Mouse (Mus musculus): ENCODE measurements around the gene Srsf7. TPM values are rescaled to one million over a fixed set of nuclear protein-coding genes. Genes with fewer than 3 reads are reported as not detected.
"Not testable (repeated sequence)": the region's sequence is repeated elsewhere in the genome, so short reads cannot be mapped to it uniquely, and the experiment has no call there.

Srsf7 gene
- total RNA-seq, 4 experiments from 2014 or later = 110 to 136 (median 121) TPM

DNA sequence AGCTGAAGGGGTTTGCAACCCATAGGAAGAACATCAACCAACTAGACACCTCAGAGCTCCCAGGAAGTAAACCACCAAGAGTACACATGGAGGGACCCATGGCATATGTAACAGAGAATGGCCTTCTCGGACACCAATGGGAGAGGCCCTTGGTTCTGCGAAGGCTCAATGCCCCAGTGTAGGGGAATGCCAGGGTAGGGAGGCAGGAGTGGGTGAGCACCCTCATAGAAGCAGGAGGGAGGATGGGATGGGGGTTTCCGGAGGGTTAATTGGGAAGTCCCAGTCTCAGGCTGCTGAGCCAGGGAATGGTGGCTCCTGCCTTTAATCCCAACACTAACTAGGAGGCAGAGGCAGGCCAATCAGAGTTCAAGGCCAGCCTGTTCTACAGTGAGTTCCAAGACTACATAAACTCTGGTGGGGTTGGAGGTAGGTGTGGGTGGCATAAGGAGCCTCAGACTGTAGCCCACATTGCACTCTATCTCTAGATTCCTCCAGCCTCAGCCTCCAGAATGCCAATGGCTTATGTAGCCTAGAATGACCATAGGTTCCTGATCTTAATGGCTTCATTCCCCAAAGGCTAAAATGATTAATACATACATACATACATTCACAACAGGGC lies 7.8 kb downstream of the Srsf7 start:
- DNase-seq (ENCODE audit: low spot score in 2 of 2) = no peak

DNA sequence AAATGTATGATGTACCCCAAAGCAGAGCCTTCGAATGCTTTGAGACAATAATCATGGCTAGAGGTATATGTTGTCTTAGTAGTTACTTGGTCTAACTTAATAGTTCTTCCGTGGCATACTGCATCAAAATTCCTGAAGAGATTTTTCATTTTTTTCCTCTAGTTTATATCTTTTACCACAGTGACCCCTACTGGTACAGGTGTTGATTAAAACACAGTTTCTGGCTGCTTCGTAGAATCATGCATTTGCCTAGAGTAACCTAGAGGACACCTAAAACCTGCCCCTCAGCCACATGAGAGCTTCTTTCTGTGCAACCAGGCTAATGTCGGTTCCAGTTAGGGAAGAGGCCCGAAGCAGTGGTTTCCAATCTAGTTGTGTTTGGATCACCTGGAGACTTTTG lies 14.0 kb downstream of the Srsf7 start:
- DNase-seq (ENCODE audit: low spot score in 2 of 2) = no peak

DNA sequence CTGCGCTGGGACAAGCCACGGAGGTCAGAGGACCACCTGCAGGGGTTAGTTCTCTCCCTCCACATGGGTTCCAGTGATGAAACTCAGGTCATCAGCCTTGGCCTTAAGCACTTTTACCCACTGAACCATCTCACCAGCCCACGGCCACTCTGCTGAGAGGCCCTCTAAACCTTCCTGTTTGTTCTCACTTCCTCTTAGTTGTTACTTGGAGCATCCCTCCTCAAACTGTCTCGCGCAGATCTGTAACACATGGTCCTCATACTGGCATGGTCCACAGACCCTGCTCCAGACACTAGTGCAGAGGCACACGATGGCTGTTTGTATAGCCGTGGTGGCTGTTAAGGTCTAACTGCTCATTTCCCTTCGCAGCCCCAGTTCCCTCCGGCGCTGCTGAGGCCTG lies 23.5 kb downstream of the Srsf7 start:
- DNase-seq (ENCODE audit: low spot score in 2 of 2) = no peak

DNA sequence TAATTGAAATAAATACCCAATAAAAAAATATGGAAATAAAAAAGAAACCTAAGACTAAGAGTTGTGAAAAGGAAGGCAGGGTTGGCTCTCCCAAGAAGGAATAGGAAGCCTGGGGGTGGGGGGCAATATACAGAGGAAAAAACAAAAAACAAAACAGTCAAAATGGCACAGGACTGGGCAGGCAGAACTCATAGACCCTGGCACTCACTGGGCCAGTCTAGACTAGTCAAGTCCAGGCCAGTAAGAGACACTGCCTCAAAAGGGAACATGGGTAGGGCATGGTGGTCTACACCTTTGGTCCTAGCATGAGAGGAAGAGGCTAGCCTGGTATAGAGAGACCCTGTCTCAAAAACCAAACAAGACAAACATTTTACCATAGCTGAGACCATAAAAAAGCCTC lies 26.6 kb downstream of the Srsf7 start:
- DNase-seq (ENCODE audit: low spot score in 2 of 2) = no peak

DNA sequence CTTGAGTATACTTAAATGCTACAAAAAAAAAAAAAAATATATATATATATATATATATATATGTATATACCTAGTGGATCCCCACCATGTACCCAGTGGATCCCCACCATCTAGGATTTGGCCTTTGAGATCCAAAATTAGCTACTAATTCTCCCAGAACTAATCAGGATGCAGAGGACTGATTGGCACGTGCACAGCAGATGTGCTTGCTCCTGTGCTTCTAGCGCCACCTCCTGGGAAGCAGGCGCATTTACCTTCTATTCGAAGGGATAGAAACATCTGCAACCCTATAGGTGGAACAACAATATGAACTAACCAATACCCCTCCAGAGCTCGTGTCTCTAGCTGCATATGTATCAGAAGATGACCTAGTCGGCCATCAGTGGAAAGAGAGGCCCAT lies 27.1 kb downstream of the Srsf7 start:
- peak; percentile 63 to 67 for DNase-seq (ENCODE audit: low spot score in 2 of 2)

DNA sequence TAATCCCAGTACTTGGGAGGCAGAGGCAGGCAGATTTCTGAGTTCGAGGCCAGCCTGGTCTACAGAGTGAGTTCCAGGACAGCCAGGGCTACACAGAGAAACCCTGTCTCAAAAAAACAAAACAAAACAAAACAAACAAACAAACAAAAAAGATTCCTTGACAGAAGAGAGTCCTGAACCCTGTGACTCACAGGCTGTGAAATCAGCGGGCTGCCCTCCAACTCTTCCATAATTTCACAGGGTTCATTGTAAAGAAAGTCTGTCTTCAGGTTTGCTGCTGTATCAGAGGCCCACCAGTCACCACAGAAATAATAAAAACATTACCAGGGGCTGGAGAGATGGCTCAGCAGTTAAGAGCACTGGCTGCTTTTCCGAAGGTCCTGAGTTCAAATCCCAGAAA lies 28.3 kb downstream of the Srsf7 start:
- not testable (repeated sequence) for DNase-seq (ENCODE audit: low spot score in 2 of 2)

DNA sequence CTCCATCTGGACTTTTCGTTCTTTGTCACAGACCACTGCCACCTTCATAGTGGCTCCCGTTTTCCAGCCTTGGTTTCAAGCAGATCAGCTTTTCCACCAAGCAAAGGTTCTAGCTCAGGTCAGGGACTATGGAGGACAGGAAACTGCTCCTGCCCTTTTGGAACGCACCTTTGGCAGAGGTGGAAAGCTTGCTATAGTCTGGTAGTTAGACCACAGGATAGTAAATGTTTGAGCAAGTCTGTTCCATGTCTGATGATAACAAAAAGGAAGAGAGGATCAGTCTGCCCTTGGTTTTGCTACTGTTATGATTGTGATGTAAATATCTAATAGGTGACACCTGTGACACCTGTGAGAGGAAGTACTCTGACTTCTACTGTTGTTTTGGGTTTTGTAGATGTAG lies 31.1 kb downstream of the Srsf7 start:
- no peak for DNase-seq (ENCODE audit: low spot score in 2 of 2)

DNA sequence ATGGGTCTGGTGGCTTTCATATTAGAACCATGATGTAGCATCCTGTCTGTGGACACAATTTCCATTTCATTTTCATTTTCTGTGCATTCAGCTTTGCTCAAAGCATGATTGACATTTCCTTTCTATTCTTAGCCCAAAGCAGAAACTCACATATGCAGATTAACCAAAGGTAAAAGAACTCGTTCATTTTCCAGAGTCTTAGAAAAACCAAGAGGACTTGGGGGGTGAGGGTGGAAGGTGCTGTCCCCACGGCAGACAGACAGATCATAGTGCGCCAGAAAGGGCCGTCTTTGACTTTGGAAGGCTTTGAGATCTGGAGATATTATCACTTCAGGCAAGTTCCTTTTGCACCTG lies 31.7 kb downstream of the Srsf7 start:
- DNase-seq (ENCODE audit: low spot score in 2 of 2) = no peak

DNA sequence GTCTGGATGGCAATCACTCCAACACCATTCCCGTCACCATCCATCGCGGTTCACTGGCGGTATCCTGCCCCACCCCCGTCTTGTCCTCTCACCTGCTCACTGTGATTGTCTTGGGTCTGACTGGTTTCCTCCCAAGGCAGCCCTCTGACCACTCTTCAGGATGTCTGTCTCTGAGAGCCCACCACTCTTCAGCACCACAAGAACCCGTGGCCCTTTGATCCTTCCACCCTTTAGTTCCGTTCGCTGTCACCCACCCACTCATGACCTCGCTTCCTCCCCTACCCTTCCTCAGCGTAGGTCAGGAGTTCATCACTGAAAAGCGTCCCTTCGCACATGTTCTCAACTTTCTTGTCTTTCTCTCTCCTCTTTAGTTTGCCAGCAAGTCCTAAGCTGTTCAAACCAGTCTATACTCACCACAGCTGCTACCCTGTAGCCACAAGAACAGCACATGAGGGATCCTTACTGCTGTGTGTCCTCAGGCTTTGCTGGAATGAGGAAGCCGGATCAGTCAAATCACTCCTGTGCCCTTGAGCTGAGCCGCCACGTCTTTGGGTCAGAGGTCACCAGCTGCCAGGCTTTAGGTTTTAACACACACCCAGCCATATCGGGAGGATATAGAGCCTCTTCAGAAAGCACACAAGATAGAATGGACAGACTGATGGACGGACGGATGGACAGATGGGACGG lies 32.3 kb downstream of the Srsf7 start:
- no peak for DNase-seq (ENCODE audit: low spot score in 2 of 2)

DNA sequence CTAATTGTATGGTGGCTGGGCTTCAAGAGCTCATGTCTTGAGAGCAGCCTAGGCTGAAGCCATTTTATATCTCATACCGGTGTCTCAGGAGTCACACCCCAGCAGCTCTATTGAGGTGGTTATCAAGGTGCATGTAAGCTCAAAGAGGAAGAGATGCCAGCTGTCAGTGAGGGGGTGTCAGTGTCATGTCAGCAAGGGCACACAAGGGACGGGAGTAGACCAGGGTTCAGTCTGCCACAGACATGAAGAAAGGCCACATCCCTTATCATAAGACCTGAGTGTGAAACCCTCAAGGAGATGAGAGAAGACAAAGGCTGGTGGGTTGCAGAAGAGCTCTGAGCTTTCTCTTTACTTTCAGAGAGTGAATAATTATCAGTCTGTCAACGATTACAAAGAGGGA lies 33.0 kb downstream of the Srsf7 start:
- no peak for DNase-seq (ENCODE audit: low spot score in 2 of 2)

DNA sequence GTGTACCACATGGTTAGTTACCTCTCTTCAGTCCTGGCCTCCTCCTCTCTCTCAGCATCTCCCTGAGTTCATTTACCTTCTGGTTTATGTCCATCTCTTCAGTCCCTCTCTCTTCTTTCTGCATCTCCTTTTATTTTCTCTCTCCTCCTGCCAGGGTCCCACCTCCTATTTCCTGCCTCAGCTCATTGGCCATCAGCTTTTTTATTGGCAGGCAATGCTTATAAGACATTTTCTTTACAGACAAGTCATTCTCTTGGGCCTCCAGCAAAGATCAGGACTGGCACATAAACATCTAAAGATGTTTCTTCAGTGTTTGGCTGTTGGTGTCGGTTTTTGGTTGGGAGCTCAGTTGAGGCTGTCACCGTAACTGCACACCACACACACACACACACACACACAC lies 33.4 kb downstream of the Srsf7 start:
- no peak for DNase-seq (ENCODE audit: low spot score in 2 of 2)

DNA sequence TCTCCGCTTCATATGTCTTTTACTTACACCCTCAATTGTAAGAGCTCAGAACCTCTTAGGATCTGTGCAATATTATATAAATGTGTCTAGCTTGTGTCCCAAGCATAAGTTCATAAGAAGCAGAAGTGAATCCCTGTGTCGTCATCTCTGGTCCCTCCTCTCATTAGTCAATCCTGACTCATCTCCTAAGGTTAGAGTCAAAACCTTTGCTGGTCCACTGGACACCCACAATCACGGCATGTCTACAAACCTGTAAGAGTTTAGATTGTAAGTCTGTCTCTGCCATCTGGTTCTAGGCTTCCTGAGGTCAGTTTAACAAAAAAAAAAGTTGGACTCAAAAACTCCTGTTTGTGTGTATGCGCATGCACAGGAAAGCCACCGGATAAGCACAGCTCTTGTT lies 34.3 kb downstream of the Srsf7 start:
- DNase-seq (ENCODE audit: low spot score in 2 of 2) = no peak

DNA sequence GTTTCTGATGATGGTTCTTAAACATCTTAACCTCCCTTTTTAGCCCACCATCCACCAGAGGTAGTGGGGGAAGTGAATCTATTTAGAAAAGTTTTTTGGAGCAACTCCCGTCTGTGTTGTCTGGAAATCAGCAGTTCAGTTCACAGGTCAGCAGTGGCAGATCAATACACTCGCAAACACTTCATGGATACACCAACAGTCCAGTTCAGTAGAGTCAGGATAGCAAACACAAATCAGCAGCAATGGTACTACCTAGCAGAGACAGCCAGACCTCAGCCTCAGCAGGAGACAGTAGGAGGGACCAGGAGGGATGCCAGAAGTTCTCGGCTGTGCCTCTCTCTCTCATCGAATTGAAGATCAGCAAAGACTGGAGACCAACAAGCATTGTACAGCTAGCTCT lies 35.2 kb downstream of the Srsf7 start:
- DNase-seq (ENCODE audit: low spot score in 2 of 2) = no peak

DNA sequence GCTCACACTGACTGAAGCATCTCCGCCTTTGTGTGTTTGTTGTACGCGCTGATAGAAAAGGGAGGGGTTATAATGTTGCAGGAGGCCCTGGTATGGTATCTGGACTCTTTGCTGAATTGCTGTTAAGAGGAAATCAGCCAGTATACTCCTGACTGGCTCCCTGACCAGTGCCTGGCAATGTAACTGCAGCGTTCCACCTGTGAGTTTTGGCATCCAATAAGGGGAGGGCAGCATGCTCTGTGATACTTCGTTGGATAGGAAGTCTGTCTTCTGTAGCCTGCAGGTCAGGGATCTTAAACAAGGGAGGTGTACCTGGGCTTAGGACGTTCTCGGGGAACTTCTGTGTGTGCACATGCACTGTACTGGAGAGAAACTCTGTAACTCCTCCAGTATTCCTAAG lies 36.2 kb downstream of the Srsf7 start:
- no peak for DNase-seq (ENCODE audit: low spot score in 2 of 2)

DNA sequence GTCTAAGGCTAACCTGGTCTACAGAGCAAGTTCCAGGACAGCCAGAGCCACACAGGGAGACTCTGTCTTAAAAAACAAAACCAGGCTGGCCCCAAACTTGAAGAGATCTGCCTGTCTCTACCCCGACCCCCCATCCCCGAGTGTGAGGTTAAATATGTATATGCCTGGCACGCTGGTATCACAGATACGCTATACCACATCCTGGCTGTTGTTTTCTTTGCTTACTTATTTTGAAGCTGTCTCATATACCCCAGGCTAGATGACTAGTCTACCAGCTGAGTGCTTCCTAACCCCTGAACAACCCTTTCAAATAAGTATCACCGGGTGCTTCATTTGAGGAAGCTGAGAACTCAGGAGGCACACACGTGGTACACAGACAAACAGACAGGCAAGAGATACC lies 37.3 kb downstream of the Srsf7 start:
- DNase-seq (ENCODE audit: low spot score in 2 of 2) = no peak

DNA sequence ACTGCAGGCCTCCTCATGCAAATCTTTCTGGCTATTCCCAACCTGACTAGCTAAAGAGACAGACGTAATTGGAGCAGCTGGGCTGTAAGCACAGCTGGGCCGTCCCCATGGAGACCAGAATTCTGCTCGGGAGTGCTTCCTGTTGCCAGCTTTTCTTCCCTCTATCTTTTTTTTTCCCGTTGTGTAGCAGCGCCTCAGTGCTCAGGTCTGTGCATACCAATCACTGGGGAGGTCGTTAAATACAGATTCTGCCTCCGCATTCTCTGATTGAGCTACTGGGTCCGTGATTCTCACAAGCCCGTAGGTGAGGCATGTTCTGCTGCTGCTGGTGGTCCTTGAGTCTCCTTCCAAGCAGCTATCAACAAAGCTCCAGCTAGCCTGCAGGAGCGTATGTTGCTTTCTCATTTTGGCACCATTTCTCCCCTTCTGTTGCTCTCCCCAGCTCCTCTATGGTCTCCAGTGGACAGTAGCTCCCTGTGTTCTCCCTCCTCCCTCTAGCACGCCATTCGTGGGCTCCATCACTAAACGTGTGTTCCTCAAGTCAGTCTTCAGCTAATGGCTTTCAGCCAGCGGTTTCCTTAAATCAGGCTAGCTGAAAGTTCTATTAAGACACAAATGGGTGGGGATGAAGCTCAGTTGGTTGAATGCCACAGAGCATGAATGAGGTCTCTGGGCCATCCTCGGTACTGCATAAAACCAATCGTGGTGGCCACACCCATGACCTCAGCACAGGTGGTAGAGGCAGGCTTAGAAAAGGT lies 38.5 kb downstream of the Srsf7 start:
- DNase-seq (ENCODE audit: low spot score in 2 of 2) = peak; percentile 71 to 73

DNA sequence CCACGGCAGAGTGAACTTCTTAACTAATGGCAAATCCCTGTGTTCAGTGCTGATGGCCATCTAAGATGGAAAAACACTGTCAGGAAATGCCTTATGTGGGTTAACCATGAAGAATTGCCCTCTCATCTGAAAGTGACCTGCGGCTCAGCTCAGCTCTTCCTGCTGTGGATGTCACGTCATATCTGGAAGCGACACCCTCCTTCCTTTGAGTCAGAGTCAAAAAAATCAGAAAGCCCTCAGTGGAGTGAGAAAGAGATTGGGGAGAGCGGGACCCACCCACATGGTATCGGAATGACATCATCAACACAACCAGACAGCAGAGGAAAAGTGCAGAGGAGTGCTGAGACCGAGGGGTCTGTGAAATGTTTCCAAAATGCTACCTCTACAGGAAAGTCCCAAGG lies 39.3 kb downstream of the Srsf7 start:
- peak; percentile 32 to 35 for DNase-seq (ENCODE audit: low spot score in 2 of 2)

DNA sequence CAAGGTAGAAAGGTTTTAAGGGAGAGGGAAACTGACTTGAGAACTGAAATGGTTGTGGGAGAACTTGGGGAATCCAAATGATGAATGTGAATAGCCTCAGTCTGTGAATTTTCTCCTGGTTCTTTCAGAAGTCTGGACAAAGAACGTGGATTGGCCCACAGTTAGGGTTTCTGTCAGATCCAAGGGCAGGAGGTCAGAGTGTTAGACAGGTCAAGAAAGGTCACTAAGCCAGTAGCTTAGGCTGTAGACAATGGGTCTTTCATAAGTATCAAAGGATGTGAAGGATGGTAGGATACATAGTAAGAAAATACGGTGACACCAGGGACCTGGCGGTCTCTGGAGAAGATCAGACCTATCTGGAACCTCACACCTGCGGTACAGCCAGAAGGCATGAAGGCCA lies 39.7 kb downstream of the Srsf7 start:
- DNase-seq (ENCODE audit: low spot score in 2 of 2) = no peak

DNA sequence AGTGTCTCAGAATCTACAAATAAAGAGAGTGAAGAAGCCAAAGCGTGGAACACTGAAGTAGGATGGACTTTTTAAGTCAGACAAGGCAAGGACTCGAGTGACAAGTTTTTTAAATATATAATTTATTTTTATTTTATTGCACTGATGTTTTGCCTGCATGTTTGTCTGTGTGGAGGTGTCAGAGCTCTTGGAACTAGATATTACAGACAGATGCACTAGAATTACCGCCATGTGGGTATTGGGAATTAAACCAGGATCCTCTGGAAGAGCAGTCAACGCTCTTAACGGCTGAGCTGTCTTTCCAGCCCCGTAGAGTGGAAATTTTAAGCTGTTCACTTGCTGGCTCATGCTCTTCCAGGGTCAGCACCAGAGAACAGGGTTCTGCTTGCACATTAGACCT lies 40.8 kb downstream of the Srsf7 start:
- peak; percentile 28 to 47 for DNase-seq (ENCODE audit: low spot score in 2 of 2)

DNA sequence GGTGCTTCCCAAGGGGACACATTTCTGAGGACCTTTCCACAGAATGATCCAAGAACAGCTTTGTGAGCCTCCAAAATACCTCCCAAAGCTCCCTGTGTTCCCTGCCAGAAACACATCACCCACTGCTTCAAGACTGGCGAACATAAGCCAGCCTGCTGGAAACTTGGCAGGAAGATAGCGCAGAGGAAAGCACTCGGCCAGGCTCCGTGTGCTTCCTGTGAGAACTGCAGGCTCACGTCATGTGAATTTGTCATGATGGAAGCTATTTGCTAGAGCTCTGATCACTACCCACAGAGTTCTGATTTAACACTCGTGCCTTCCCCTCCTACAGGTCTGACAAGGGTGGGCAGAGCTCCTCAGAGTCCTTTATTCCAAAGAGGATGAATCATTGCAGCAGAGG lies 41.4 kb downstream of the Srsf7 start:
- DNase-seq (ENCODE audit: low spot score in 2 of 2) = peak; percentile 83 to 87

DNA sequence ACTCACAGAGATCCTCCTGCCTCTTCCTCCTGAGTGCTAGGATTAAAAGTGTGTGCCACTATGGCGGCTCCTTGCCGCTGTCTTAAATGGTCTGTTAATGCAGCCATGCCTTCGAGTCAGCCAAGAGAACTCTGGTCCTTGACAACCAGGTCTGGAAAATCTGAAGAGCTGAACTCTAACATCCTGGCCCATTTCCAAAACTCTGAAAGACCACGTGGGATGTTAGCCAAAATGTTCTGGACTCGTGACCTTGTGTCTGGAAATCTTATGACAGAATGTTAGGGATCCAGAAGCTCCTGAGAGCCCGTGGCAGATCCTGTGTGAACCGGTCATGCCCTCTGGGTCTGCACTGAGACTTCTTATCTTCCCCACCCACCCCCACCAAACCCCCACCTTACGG lies 43.1 kb downstream of the Srsf7 start:
- no peak for DNase-seq (ENCODE audit: low spot score in 2 of 2)

DNA sequence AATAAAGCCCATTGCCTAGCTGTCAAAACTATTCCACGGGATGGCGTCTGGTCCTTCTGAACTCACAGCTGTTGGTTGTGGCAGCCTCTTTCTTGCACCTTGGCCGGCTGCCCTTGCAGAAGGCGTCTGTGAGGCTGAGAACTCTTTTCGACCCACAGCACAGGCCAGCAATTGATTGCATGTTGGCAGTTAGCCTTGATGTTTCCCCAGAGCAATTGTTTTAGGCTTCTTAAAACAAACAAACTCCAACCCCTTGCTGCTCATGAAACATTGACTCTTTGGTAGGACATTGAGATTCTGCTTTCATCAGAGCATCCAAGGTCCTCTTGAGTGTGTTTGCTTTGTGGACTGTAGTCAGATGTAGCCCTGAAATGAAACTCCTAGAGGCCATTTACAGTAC lies 46.7 kb downstream of the Srsf7 start:
- peak; percentile 69 to 70 for DNase-seq (ENCODE audit: low spot score in 2 of 2)

DNA sequence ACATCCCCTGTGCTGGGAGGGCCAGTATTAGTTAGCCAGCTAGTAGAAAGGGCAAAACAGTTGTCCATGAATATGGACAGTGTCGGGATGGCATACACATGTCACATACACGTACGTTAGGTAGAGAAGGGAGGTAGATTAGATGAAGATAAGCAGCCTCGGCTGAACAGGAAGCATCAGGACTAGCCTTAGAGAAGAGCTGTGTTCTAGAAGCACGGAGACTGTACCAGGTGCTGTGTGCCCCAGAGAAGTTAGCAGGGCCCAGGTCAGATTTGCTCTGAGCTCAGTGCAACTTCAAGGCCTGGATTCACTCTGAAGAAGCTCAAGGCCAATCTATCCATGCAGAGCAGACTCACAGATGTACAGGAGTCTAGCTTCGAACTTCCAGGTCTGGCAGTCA lies 49.6 kb downstream of the Srsf7 start:
- no peak for DNase-seq (ENCODE audit: low spot score in 2 of 2)
